Mouse (Mus musculus) kidney, adult 2 months (tissue): ENCODE measurements at regions not wholly inside any gene's neighbourhood (a gene's known extent, or its start where the extent isn't known, plus 50 kb on each side); places are given as distances from the start of the nearest gene placed in this dataset.

Experiments used
- CTCF ChIP-seq: fragments of 200-500 bp; conservative IDR thresholded peaks from 2 replicates; pipeline ENCODE4 v1.5.1; 2011; ENCODE audit warnings: low read depth, mild to moderate bottlenecking, control low read depth, low read length, moderate library complexity, mixed read lengths; ENCODE audit not compliant: insufficient read depth, insufficient read length
- POLR2A ChIP-seq: fragments of 200-500 bp; IDR thresholded peaks from one replicate; pipeline ENCODE4 v1.6.1; 2011; ENCODE audit warnings: low read depth, low read length, control low read depth

GRCm38 (mm10) chr3:9340344-9340743 is 269.5 kb downstream of the Zfp704 start:
- TF ChIP-seq CTCF (no peak), POLR2A (no peak)
